Mouse (Mus musculus) MEL (cell line): ENCODE results near the gene Dtx4. TPM values are rescaled to one million over a fixed set of nuclear protein-coding genes. Genes with fewer than 3 reads are reported as not detected.

Source experiments
- DNase-seq: peaks from one replicate; pipeline ENCODE4 v3.0.0; 2011; ENCODE audit warnings: low read depth, low spot score
- H3K27ac ChIP-seq: 2 replicates; pipeline ENCODE4 v1.5.1; 2012; ENCODE audit warnings: low read depth, mild to moderate bottlenecking, control low read depth, low read length, moderate library complexity; ENCODE audit not compliant: control insufficient read depth
- H3K27me3 ChIP-seq, 2 experiments: fragments of 150-350 bp in 1 of 2; sonication (generic) in 1 of 2; 2 replicates each; pipeline ENCODE4 v1.6.1; 2012; ENCODE audit warnings: low read length in 2 of 2, mild to moderate bottlenecking in 2 of 2, improper control_type of control experiment in 1 of 2, moderate library complexity in 1 of 2; ENCODE audit not compliant: insufficient read depth in 2 of 2, control insufficient read depth in 1 of 2
- H3K36me3 ChIP-seq, 2 experiments: 2 replicates each; pipeline ENCODE4 v1.6.1; 2012 to 2014; ENCODE audit warnings: low read length in 2 of 2, improper control_type of control experiment in 1 of 2, inconsistent platforms in 1 of 2, mild to moderate bottlenecking in 1 of 2; ENCODE audit not compliant: insufficient read depth in 2 of 2, control insufficient read depth in 1 of 2
- H3K4me1 ChIP-seq, 2 experiments: fragments of 150-350 bp in 1 of 2; sonication (generic) in 1 of 2; 2 replicates each; pipeline ENCODE4 v1.6.1; 2012; ENCODE audit warnings: low read length in 2 of 2, improper control_type of control experiment in 1 of 2, mild to moderate bottlenecking in 1 of 2; ENCODE audit not compliant: insufficient read depth in 2 of 2, control insufficient read depth in 1 of 2
- H3K4me3 ChIP-seq, 2 experiments: fragments of 150-350 bp in 1 of 2; sonication (generic) in 1 of 2; 2 replicates each; pipeline ENCODE4 v1.5.1; 2012; ENCODE audit warnings: low read depth in 2 of 2, low read length in 2 of 2, mild to moderate bottlenecking in 2 of 2, moderate library complexity in 2 of 2, control low read depth in 1 of 2, improper control_type of control experiment in 1 of 2; ENCODE audit not compliant: control insufficient read depth in 1 of 2, insufficient read depth in 1 of 2
- H3K79me2 ChIP-seq: 2 replicates; pipeline ENCODE4 v1.6.1; 2012; ENCODE audit warnings: mild to moderate bottlenecking, low read length, moderate library complexity; ENCODE audit not compliant: control insufficient read depth, poor library complexity, insufficient read depth
- H3K9ac ChIP-seq: 2 replicates; pipeline ENCODE4 v1.6.1; 2012; ENCODE audit warnings: low read depth, mild to moderate bottlenecking, control low read depth, low read length, moderate library complexity; ENCODE audit not compliant: control insufficient read depth, poor library complexity, severe bottlenecking
- H3K9me3 ChIP-seq: fragments of 150-350 bp; sonication (generic); replicated peaks from 2 replicates; pipeline ENCODE4 v1.6.1; 2012; ENCODE audit warnings: mild to moderate bottlenecking, low read length, improper control_type of control experiment, moderate library complexity; ENCODE audit not compliant: insufficient read depth
- CHD1 ChIP-seq: IDR thresholded peaks from 2 replicates; pipeline ENCODE4 v1.6.1; 2012; ENCODE audit warnings: low read depth, mild to moderate bottlenecking, inconsistent platforms, low read length, improper control_type of control experiment
- CHD2 ChIP-seq: IDR thresholded peaks from 2 replicates; pipeline ENCODE4 v1.6.1; 2011; ENCODE audit warnings: low read length, improper control_type of control experiment
- CTCF ChIP-seq, 3 experiments: IDR thresholded peaks in 2 of 3; conservative IDR thresholded peaks in 1 of 3; 2 replicates each; pipeline ENCODE4 v1.5.1; 2011 to 2012; ENCODE audit warnings: low read length in 3 of 3, low read depth in 2 of 3, mild to moderate bottlenecking in 2 of 3, improper control_type of control experiment in 1 of 3, inconsistent platforms in 1 of 3, mixed read lengths in 1 of 3, moderate library complexity in 1 of 3; ENCODE audit not compliant: control insufficient read depth in 1 of 3, insufficient read depth in 1 of 3, poor library complexity in 1 of 3, severe bottlenecking in 1 of 3
- ETS1 ChIP-seq: IDR thresholded peaks from 2 replicates; pipeline ENCODE4 v1.6.1; 2012; ENCODE audit warnings: low read depth, mild to moderate bottlenecking, inconsistent platforms, low read length, improper control_type of control experiment, moderate library complexity
- JUND ChIP-seq: IDR thresholded peaks from 2 replicates; pipeline ENCODE4 v1.6.1; 2011; ENCODE audit warnings: low read depth, mild to moderate bottlenecking, improper control_type of control experiment, low read length
- KAT2A ChIP-seq: conservative IDR thresholded peaks from 2 replicates; pipeline ENCODE4 v1.6.1; 2012; ENCODE audit warnings: low read depth, low read length, improper control_type of control experiment, inconsistent platforms
- MXI1 ChIP-seq: IDR thresholded peaks from 2 replicates; pipeline ENCODE4 v1.6.1; 2011; ENCODE audit warnings: mild to moderate bottlenecking, low read depth, low read length, improper control_type of control experiment
- MYC ChIP-seq: IDR thresholded peaks from 2 replicates; pipeline ENCODE4 v1.6.1; 2011; ENCODE audit warnings: low read depth, mild to moderate bottlenecking, low read length, improper control_type of control experiment, moderate library complexity
- POLR2AphosphoS2 ChIP-seq: IDR thresholded peaks from 2 replicates; pipeline ENCODE4 v1.6.1; 2011; ENCODE audit warnings: low read length, improper control_type of control experiment
- POLR2AphosphoS5 ChIP-seq: IDR thresholded peaks from 2 replicates; pipeline ENCODE4 v1.6.1; 2012; ENCODE audit warnings: low read depth, borderline replicate concordance, mild to moderate bottlenecking, inconsistent platforms, low read length, moderate library complexity, mixed read lengths
- RAD21 ChIP-seq: IDR thresholded peaks from 2 replicates; pipeline ENCODE4 v1.6.1; 2011; ENCODE audit warnings: mild to moderate bottlenecking, low read depth, low read length, improper control_type of control experiment
- SIN3A ChIP-seq: IDR thresholded peaks from 2 replicates; pipeline ENCODE4 v1.6.1; 2012; ENCODE audit warnings: low read length, improper control_type of control experiment, inconsistent platforms
- ZMIZ1 ChIP-seq: IDR thresholded peaks from 2 replicates; pipeline ENCODE4 v1.6.1; 2012; ENCODE audit warnings: low read depth, mild to moderate bottlenecking, inconsistent platforms, low read length, improper control_type of control experiment, moderate library complexity
- ZNF384 ChIP-seq: IDR thresholded peaks from 2 replicates; pipeline ENCODE4 v1.6.1; 2012; ENCODE audit warnings: low read depth, mild to moderate bottlenecking, inconsistent platforms, low read length, improper control_type of control experiment
- polyA plus RNA-seq, 2 experiments: library from polyadenylated mRNA; stranded (reverse) in 1 of 2; unstranded in 1 of 2; fragments of >175 nt in 1 of 2; fragments of >200 nt in 1 of 2; gene quantifications; 2 replicates each; pipeline versions ENCODE4 v1.2.1 to v1.2.4; 2012; ENCODE audit warnings: low replicate concordance in 2 of 2, low read depth in 1 of 2; ENCODE audit not compliant: insufficient read length in 2 of 2, insufficient read depth in 1 of 2, missing spikeins in 1 of 2
- total RNA-seq: library from RNA; depleted of rRNA; stranded (reverse); fragments of 300-350 nt; gene quantifications from 2 replicates; pipeline ENCODE4 v1.2.3, GENCODE M21; 2012

Dtx4 gene
- total and polyA plus RNA-seq, 3 experiments = 2.2 to 8.8 TPM; not detected in 1

DNA sequence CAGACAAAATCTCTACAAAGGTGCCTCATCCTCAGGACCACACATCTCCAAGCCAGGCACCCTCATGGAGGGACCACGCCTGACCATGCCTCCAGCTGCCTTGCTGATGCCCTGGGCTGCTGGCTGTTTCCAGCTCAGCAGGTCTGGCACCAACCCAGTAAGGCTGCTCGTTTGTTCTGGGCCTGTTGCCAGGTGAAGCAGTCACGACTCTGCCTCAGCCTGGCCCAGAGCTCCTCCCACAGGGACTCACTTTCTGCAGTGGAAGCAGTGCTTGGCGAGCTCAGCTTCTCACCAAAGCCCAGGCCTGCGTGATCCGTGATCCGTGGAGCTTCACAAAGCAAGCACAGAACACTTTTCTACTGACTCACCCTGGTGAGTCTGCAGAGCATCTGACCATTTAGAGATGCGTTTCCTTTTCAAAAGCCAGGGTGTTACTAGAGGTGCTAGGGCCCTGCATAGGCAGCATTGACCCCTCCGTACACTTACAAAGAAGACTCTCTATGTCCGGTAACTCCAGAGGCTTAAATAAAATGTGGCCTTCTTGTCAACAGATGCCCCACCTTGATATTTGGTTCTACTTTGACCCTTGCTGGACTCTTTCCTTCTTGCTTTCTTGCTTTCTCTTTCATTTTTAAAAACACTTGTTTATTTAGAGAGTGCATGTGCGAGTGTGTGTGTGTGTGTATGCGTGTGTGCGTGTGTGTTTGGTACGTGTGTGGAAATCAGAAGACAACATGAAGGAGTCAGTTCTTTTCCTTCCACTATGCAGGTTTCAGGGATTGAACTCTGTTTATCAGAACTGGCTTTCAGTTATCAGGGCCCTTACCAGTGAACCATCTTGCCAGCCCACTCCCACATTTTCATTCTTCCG lies 25.6 kb downstream of the Dtx4 start:
- no peak overlapping the region for H3K4me3 ChIP-seq
- TF ChIP-seq ETS1 (0 out of 2 replicates have a peak, but pooled peaks have one; percentile 48), SIN3A (no peak)
- TF ChIP-seq, all 39 proteins: peak for 1
- no peak overlapping the region for H3K9ac ChIP-seq
- no peaks in the 10 kb centered on the region for H3K79me2 ChIP-seq
- peaks cover 0 to 2% of the 10 kb centered on the region in 2 experiments; a peak in 1 of 4 replicates for H3K36me3 ChIP-seq
- H3K4me1 ChIP-seq = peaks cover 6 to 8% of the 10 kb centered on the region in 2 experiments; a peak in 3 of 4 replicates
- H3K27me3 ChIP-seq = no peaks in the 10 kb centered on the region
- H3K27ac ChIP-seq = no peak overlapping the region
- peak; percentile 90 for DNase-seq
- H3K9me3 ChIP-seq = no peaks in the 10 kb centered on the region

DNA sequence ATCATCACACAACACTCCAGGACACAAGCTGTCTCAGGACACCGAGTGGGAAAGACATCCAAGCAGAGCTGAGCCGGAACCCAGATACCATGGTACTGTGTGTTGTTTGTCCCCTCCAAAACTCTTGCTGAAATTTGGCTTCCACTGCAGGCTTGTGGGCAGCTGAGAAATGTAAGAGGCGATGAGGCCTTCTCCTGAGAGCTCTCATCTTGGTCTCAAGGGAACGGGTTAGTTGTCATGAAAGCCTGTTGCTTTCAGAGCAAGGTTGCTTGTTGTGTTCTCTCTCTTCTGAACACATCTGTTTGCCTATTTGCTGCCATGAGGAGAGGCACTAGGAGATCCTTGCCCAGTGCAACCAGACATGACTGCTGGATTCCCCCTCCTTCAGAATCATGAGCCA lies 27.3 kb downstream of the Dtx4 start:
- H3K9me3 ChIP-seq = no peaks in the 10 kb centered on the region
- H3K79me2 ChIP-seq = no peaks in the 10 kb centered on the region
- no peak overlapping the region for H3K4me3 ChIP-seq
- H3K27me3 ChIP-seq = no peaks in the 10 kb centered on the region
- H3K27ac ChIP-seq = no peak overlapping the region
- DNase-seq = no peak
- no peak overlapping the region for H3K9ac ChIP-seq
- TF ChIP-seq POLR2AphosphoS5 = no peak
- no peak for TF ChIP-seq RAD21
- no peak for TF ChIP-seq POLR2AphosphoS2
- no peak for TF ChIP-seq CHD2
- no peak for TF ChIP-seq ZMIZ1
- no peak for TF ChIP-seq CHD1
- TF ChIP-seq CTCF (IDR thresholded peaks at IDR 0.05 in 2 of 3, conservative IDR thresholded peaks at IDR 0.05 in 1 of 3; ENCODE audit: control insufficient read depth in 1 of 3, insufficient read depth in 1 of 3, low read depth in 2 of 3, low read length in 3 of 3, poor library complexity in 1 of 3, severe bottlenecking in 1 of 3) = no peak
- no peak for TF ChIP-seq JUND
- no peak for TF ChIP-seq SIN3A
- TF ChIP-seq MXI1 = no peak
- H3K36me3 ChIP-seq = peaks cover 0 to 2% of the 10 kb centered on the region in 2 experiments; a peak in 1 of 4 replicates
- peaks cover 6 to 8% of the 10 kb centered on the region in 2 experiments; a peak in 3 of 4 replicates for H3K4me1 ChIP-seq

GRCm38 (mm10) chr19:12473201-12473641 lies 28.0 kb downstream of the Dtx4 start:
- Histone ChIP-seq H3K27me3 (no peaks in the 10 kb centered on the region), H3K4me1 (peaks cover 6 to 8% of the 10 kb centered on the region in 2 experiments; a peak in 3 of 4 replicates), H3K9me3 (no peaks in the 10 kb centered on the region), H3K27ac (no peak overlapping the region), H3K4me3 (no peak overlapping the region), H3K9ac (no peak overlapping the region), H3K79me2 (no peaks in the 10 kb centered on the region), H3K36me3 (peaks cover 0 to 2% of the 10 kb centered on the region in 2 experiments; a peak in 1 of 4 replicates)
- no peak for DNase-seq
- TF ChIP-seq ZNF384 (peak; percentile 22; the same call in 1 of the 2 replicates), KAT2A (no peak), MYC (no peak)
